ENCODE assay signal across 26 mouse cellular contexts in the genomic region with DNA sequence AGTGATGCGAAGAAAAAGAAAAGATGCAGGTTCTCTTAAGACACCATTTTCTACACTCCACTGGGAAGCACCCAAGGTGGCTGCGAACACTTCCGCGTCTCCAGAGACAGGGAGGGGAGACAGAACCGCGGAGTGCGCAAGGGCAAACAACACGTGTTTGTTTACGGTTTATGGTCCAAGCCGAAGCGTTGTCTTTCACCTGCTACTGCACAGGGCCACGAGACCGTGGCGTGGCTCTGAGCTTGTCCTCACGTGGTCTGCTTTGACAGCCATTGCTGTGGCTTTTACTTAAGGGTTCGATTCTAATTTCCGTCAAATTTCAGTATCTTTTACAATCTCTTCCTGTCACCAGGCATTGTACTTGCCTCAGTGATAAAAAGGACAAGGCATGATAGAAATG.
DNase-seq lines count a peak whose midpoint lies in the region; ATAC-seq and TF ChIP-seq lines count a peak whose summit lies in the region.
"Had no signal": no experiment of that assay in that cellular context is flagged by ENCODE, and none has a peak within 500 bp of the region (broad histone marks: within the 10 kb centered on the region; RNA-seq: fewer than 3 reads in every experiment).

No protein-coding gene starts in this region.

- TF ChIP-seq CTCF in testis, adult 2 months (IDR thresholded peaks at IDR 0.05; ENCODE audit: control insufficient read depth, insufficient read depth, insufficient replicate concordance, low read depth, low read length) = no peak

- no peaks in the 10 kb centered on the region for H3K9me3 ChIP-seq in midbrain, embryonic 13.5 days
- no peaks in the 10 kb centered on the region for H3K9me3 ChIP-seq in embryonic facial prominence, embryonic 10.5 days
- no peaks in the 10 kb centered on the region for H3K9me3 ChIP-seq in kidney, embryonic 15.5 days (replicated peaks)
- H3K9me3 ChIP-seq: embryonic facial prominence, embryonic 13.5 days; G1E; hindbrain, embryonic 15.5 days; intestine, embryonic 15.5 days had no signal

- TF ChIP-seq POLR2A in testis, adult 2 months (IDR thresholded peaks at IDR 0.05; ENCODE audit: control insufficient read depth, low read depth, low read length) = no peak

- no peaks in the 10 kb centered on the region for H3K27me3 ChIP-seq in testis, adult 2 months (ENCODE audit: control insufficient read depth, insufficient read depth, low read length)
- H3K27me3 ChIP-seq in midbrain, embryonic 13.5 days = no peaks in the 10 kb centered on the region
- H3K27me3 ChIP-seq in embryonic facial prominence, embryonic 10.5 days (replicated peaks; ENCODE audit: low read depth, poor library complexity, severe bottlenecking) = no peaks in the 10 kb centered on the region; the same call in 1 of the 2 replicates
- H3K27me3 ChIP-seq in kidney, embryonic 15.5 days = no peaks in the 10 kb centered on the region
- H3K27me3 ChIP-seq: CH12.LX; embryonic facial prominence, embryonic 13.5 days; hindbrain, embryonic 15.5 days; intestine, embryonic 15.5 days had no signal

- intact Hi-C loops in heart, postnatal 10 days (cut with DNase I) = no loop called here

- no peak overlapping the region for H3K9ac ChIP-seq in midbrain, embryonic 13.5 days (replicated peaks)
- no peak overlapping the region for H3K9ac ChIP-seq in kidney, embryonic 15.5 days
- H3K9ac ChIP-seq: embryonic facial prominence, embryonic 13.5 days; hindbrain, embryonic 15.5 days; intestine, embryonic 15.5 days had no signal

- H3K4me1 ChIP-seq in testis, adult 2 months (ENCODE audit: control insufficient read depth, insufficient read depth, low read length) = no peaks in the 10 kb centered on the region
- peaks cover 14% of the 10 kb centered on the region for H3K4me1 ChIP-seq in midbrain, embryonic 13.5 days (replicated peaks)
- H3K4me1 ChIP-seq in embryonic facial prominence, embryonic 10.5 days = peaks cover 8% of the 10 kb centered on the region; the same call in 1 of the 2 replicates
- no peaks in the 10 kb centered on the region for H3K4me1 ChIP-seq in kidney, embryonic 15.5 days
- H3K4me1 ChIP-seq: intestine, embryonic 15.5 days had no signal

- no peak overlapping the region for H3K27ac ChIP-seq in testis, adult 2 months (ENCODE audit: control insufficient read depth, insufficient read depth, low read depth, low read length)
- peak overlapping the region; percentile 49 for H3K27ac ChIP-seq in midbrain, embryonic 13.5 days
- H3K27ac ChIP-seq in embryonic facial prominence, embryonic 10.5 days (replicated peaks) = no peak overlapping the region
- H3K27ac ChIP-seq in kidney, embryonic 15.5 days = no peak overlapping the region
- H3K27ac ChIP-seq: embryonic facial prominence, embryonic 13.5 days; hindbrain, embryonic 15.5 days; intestine, embryonic 15.5 days; stomach, postnatal 0 days had no signal

- peak overlapping the region; percentile 50 for H3K4me3 ChIP-seq in testis, adult 2 months (ENCODE audit: control insufficient read depth, low read depth, low read length)
- H3K4me3 ChIP-seq in midbrain, embryonic 13.5 days (replicated peaks) = no peak overlapping the region
- no peak overlapping the region for H3K4me3 ChIP-seq in embryonic facial prominence, embryonic 10.5 days
- no peak overlapping the region for H3K4me3 ChIP-seq in kidney, embryonic 15.5 days (replicated peaks)
- H3K4me3 ChIP-seq: embryonic facial prominence, embryonic 13.5 days; hindbrain, embryonic 15.5 days; intestine, embryonic 15.5 days had no signal

- WGBS in midbrain, embryonic 13.5 days = 84% methylated on average over 17 of the region's 17 CpGs
- WGBS in embryonic facial prominence, embryonic 10.5 days = 93% methylated on average over 17 of the region's 17 CpGs
- 74% methylated on average over 17 of the region's 17 CpGs for WGBS in kidney, embryonic 15.5 days

- H3K4me2 ChIP-seq in midbrain, embryonic 13.5 days (replicated peaks) = no peak overlapping the region
- H3K4me2 ChIP-seq in kidney, embryonic 15.5 days = no peak overlapping the region
- H3K4me2 ChIP-seq: embryonic facial prominence, embryonic 13.5 days; heart, embryonic 11.5 days; intestine, embryonic 15.5 days had no signal

- peak; percentile 80 for DNase-seq in heart, adult 11 months
- no peak for DNase-seq in heart, postnatal 10 days
- no peak for DNase-seq in testis, postnatal 10 days (ENCODE audit: low spot score)
- DNase-seq in embryonic facial prominence, embryonic 10.5 days (ENCODE audit: low spot score) = no peak
- DNase-seq in thymus, postnatal 14 days = no peak
- DNase-seq: adrenal gland, postnatal 10 days; B cell, adult 2 months; cerebellum, adult 2 months; cerebellum, postnatal 25 days; kidney, adult 9 months; kidney, postnatal 36 days; layer of hippocampus, postnatal 36 days; right cerebral cortex, postnatal 14 days; thymus, postnatal 36 days had no signal

- no peaks in the 10 kb centered on the region for H3K36me3 ChIP-seq in testis, adult 2 months (ENCODE audit: control insufficient read depth, insufficient read depth, low read length)
- no peaks in the 10 kb centered on the region for H3K36me3 ChIP-seq in midbrain, embryonic 13.5 days
- no peaks in the 10 kb centered on the region for H3K36me3 ChIP-seq in embryonic facial prominence, embryonic 10.5 days (replicated peaks)
- H3K36me3 ChIP-seq in kidney, embryonic 15.5 days = no peaks in the 10 kb centered on the region
- H3K36me3 ChIP-seq: embryonic facial prominence, embryonic 13.5 days; G1E; hindbrain, embryonic 15.5 days; intestine, embryonic 15.5 days had no signal

- ATAC-seq in midbrain, embryonic 13.5 days = peak; percentile 67
- ATAC-seq in kidney, embryonic 15.5 days (replicated peaks; ENCODE audit: low FRiP score) = no peak
- ATAC-seq: intestine, embryonic 15.5 days; lung, postnatal 0 days; Patski had no signal
